Mouse (Mus musculus) gastrocnemius, postnatal 36 days (tissue): ENCODE data around the gene Lamc2. TPM values are rescaled to one million over a fixed set of nuclear protein-coding genes. Genes with fewer than 3 reads are reported as not detected.
"Not testable (repeated sequence)": the region's sequence is repeated elsewhere in the genome, so short reads cannot be mapped to it uniquely, and the experiment has no call there.

Experiments
- DNase-seq, 2 experiments: peaks; one replicate each; pipeline ENCODE4 v3.0.0; 2022
- intact Hi-C: fragments of 180-260 bp; cut with DNase I; formaldehyde crosslinking; loops from one replicate; pipeline ENCODE4 v1.15.1; 2025
- total RNA-seq, 2 experiments: library from RNA; stranded (reverse); gene quantifications; 2 replicates each; pipeline ENCODE4 v1.2.3; 2021

Lamc2 gene
- total RNA-seq, 2 experiments from 2014 or later: 3.7 to 3.9 TPM

DNA sequence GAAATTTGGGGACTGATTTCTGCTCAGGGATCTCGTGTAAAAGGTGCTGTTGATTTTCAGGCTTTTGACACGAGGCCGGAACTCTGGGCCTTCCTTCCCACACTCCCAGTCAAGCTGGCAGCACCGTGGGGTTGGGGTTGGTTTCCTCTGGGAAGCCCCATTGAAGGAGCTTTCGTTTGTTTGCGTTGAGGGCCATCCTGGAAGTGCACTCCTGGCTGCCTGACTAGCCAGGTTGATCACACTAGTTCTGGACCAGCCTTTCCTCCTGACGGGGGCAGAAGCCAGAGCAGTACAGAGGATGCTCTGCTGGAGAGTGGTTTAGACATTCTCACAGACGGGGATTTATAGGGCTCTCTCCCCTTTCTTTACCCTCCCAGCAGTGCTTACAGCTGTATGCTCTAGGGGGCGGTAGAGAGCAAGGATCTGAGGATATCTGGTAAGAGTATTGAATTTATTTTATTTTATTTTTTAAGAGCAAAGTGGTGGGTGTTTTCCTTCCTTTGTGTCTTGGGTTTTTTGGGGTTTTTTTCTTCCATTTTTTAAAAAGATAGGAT is 84.8 kb downstream of the Lamc2 start:
- intact Hi-C loops: loop anchor here (2.0 kb wide), 1 partner anchor 285 kb away; no protein-coding TSS in a partner anchor
- DNase-seq: peak in 1 of 2 experiments; percentile 52

- intact Hi-C loops: loop anchor here (2.0 kb wide), 1 partner anchor 286 kb away; no protein-coding TSS in a partner anchor
- no peak for DNase-seq
Measured at GRCm38 (mm10) chr1:153100912-153101311, 85.3 kb downstream of the Lamc2 start.

DNA sequence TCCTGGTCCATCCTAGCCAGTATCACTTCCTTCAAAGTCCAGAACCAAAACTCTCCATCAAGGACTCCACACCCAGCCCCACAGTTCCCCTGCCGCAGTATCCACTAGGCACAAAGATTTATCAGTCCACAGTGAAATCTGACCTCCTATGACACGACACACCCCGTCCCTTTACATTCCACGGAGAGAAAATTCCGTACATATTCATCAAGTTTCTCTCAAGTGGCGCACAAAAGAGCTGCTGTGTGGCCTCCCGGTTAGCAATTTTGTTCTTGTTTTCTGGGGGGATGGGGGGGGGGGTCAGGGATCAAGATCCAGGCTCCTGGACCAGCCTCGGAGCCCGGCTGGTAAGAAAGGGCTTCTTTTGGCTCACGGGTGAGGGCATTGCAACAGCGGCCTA is 87.7 kb downstream of the Lamc2 start:
- no peak for DNase-seq
- intact Hi-C loops: loop anchor here (10.0 kb wide), 1 partner anchor 314 kb away; no protein-coding TSS in a partner anchor

DNA sequence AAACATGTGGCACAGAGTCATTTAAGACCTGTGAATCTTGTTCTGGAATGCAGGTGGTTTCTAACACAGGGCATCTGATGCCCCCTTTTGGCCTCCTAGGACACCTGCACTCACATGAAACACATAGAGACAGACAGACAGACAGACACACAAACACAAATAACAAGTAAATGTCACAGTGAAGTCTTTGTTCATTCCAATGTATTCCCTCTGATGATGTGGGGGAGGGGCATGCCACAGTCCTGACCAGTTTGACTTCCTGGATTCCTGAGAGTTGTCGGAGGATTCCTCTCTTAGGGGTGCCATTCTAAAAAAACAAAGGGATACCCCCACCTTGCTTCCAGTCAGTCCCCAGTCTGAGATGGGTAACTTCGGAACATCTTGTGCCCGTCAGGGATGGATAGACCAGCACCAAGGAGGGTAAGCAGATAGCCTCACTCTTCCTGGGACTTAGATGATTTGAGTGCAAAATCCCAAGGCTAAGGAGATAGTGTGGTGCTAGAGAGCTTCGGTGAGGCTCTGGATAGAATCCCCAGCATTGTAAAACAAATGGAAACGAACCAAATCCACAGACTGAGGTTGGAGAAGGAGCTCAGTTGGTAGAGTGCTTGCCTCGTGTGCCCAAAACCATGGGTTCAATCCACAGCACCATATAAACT is 89.1 kb downstream of the Lamc2 start:
- no peak for DNase-seq
- intact Hi-C loops: loop anchor here (10.0 kb wide), 1 partner anchor 312 kb away; no protein-coding TSS in a partner anchor

- intact Hi-C loops: loop anchor here (10.0 kb wide), 1 partner anchor 311 kb away; no protein-coding TSS in a partner anchor
- DNase-seq: no peak
Measured at GRCm38 (mm10) chr1:153095826-153096727, 90.2 kb downstream of the Lamc2 start.

DNA sequence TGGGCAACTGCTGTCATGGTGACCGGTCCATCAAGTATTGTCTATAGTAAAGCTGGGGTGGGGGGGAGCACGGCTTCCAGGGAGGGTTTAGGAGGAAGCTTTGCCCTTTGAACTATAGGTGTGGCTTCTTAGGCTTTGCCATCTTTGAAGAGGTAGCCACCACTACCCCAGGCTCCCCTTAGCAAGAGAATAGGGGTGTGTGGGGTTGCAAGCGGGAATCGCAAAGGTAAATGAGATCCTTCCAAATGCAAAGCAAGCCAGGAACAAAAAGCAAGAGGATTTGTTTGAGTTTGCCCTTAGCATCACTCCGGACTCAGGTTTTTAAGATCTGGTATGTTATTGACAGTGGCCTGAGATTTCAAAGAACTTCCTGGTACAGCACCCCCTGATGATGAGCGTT is 90.9 kb downstream of the Lamc2 start:
- intact Hi-C loops: loop anchor here (10.0 kb wide), 1 partner anchor 311 kb away; no protein-coding TSS in a partner anchor
- DNase-seq: no peak

DNA sequence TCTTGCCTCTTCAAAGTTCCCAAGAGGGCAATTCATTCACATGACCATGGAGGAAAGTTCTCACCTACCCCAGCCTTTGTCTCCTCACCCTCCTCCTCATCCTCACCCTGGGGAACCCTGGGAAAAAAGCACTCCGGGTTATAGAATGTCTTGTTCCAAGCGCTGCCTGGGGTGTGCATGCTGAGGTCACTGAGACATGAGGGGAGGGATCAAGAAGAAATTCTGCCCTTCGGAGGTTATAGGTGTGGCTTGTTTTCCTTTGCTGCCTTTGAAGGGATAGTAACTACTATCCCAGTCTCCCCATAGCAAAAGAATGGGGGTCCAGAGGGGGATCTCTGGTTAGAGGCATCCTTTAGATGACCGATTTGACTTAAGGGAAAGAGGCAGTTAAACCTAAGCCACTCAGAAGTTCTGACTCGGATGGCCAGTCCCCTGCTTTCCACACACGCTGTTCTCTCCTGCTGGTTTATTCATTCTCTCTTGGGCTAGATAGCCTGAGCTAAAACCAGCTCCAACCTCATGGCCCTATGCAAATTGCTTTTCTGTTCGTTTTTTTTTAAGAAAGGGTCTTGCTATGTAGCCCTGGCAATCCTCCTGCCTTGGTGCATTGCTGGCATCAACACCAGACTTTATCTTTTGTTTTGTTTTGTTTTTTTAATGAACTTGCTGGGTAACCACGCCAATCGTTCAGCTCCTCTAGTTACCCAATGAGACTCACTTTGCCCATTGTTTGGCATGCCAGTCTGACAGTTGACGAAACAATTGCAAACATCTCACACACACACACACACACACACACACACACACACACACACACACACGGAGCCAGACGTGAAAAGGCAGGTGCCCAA is 91.8 kb downstream of the Lamc2 start:
- intact Hi-C loops: loop anchor here (10.0 kb wide), 1 partner anchor 310 kb away; no protein-coding TSS in a partner anchor

GRCm38 (mm10) chr1:153093581-153093980 is 92.7 kb downstream of the Lamc2 start:
- no peak for DNase-seq
- intact Hi-C loops: loop anchor here (10.0 kb wide), 1 partner anchor 309 kb away; no protein-coding TSS in a partner anchor

More for the DNA sequence above, 91.8 kb downstream of the Lamc2 start:
- DNase-seq: no peak

- no peak for DNase-seq
- intact Hi-C loops: loop anchor here (10.0 kb wide), 1 partner anchor 308 kb away; no protein-coding TSS in a partner anchor
Measured at GRCm38 (mm10) chr1:153093172-153093571, 93.1 kb downstream of the Lamc2 start.

DNA sequence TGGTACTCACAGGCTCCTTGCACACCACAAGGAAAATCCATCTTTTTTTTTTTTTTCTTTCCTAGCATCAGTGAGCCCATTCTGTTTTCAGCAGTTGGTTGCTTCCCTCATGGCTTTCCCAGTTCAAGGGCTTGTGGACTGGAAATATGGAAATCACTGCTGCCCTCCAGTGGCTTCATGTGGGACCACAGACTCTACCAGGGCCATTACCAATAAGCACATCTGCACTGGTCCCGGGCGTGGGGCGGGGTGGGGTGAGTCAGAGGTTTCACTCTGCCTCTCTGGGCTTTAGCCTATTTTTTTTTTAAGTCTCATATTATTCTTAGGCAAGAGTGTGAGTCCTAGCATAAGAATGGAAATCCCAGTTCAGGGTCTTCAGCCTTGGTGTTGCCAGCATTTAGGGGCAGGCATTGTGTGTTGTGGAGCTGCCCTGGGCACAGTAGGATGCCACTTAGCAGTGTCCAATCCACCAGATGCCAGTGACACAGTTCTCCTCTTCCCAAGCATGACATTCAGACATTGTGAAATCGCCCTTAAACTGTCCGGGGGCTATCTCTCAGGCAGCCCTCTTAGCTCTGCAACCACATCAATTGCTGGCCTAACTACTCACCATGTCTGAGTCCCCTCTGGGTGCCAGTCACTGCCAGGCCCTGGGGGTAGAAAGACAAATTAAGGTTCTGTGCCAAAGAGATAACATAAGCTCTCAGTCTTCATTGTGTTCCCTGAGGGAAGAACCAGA is 93.8 kb downstream of the Lamc2 start:
- intact Hi-C loops: loop anchor here (10.0 kb wide), 1 partner anchor 308 kb away; no protein-coding TSS in a partner anchor
- DNase-seq: peak; percentile 83 to 86

DNA sequence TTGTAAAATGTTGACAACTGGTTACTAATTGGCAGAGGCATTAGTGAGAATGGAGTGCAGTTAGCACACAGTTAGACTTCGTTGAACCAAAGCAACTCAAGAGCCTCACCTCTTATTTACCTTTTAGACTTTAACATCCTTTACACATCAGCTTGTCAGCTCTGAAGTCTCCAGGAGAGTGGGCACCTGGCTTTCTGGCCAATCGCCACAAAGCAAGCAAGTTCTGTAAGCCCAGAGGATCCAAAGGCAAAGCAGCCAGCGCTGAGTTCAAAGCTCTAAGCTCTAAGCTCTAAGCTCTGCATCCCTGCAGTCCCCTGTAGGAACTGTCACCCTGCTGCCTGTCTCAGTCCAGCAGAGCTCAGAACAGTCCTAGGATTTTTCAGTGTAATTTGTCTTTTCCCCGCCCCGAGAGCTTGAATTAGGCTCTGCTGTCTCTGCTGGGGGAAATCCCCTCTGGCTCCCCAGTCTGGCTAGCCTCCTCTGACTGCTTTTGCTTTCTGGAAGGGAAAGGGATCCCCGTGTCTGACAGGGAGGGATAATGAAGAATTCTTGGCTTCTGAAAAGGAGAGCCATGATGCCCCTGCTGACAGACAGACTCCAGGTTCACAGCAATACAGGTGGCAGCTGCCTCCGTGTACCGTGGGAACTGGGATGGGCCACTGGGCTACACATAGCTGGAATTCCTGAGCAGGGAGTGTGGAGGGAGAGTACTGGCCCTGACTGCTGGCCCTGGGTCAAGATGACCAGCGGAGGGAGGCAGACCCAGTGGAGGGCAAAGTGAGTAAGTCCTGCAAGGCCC is 94.6 kb downstream of the Lamc2 start:
- intact Hi-C loops: loop anchor here (10.0 kb wide), 1 partner anchor 307 kb away; no protein-coding TSS in a partner anchor
- DNase-seq: peak; percentile 35 to 54

DNA sequence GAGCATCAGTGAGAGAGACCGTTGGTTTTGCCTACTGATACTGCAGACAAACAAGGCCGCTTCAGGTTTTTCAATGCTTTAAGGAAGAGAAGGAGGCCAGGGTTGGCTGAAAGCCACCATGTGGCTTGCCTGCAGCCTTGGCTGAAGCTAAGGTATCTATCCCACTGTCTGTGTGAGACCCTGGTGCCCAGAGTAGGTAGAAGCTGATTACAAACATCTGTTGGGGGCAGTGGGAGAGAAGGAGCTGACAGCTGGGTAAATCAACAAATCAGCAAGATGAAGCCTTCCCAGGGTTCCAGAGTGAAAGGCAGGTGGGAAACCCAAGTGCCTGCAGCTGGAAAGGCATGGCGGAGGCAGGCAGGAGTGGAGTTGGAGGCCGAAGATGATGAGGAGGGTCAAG is 95.4 kb downstream of the Lamc2 start:
- intact Hi-C loops: loop anchor here (10.0 kb wide), 1 partner anchor 306 kb away; no protein-coding TSS in a partner anchor
- DNase-seq: no peak

DNA sequence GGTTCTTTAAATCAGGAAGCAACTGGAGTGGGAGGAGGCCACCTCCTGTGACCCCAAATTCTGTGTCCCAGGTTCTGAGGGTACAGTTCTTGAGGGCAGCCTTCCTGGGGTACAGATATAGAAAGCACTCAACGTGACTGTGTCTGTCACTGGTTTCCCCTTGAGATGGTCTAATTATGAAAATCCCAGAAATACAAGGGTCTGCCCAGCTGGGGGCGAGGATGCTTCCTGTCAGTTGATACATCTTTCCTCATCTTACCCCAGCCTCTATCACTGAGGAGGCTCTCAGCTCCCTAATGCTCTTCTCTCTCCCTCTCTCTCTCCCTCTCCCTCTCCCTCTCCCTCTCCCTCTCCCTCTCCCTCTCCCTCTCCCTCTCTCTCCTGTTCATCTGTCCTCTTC is 96.2 kb downstream of the Lamc2 start:
- intact Hi-C loops: loop anchor here (10.0 kb wide), 1 partner anchor 305 kb away; no protein-coding TSS in a partner anchor
- no peak for DNase-seq

DNA sequence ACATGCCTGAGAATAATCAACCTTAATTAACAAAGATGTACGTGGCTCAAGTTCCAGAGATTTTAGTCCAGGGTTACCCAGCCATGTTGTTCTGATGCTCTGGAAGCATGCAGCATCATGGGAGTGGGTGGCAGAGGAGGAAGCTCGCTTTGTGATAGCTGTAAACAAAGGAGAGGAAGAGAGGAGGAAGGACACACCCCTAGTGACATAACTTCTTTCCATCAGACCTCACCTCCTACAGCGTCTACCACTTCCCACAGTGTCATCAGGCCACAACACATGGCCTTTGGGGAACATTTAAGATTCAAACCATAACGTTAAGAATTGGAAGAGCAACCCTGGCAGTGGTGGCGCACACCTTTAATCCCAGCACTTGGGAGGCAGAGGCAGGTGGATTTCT is 98.5 kb downstream of the Lamc2 start:
- no peak for DNase-seq
- intact Hi-C loops: no loop called here

GRCm38 (mm10) chr1:153085198-153085597 is 101.0 kb downstream of the Lamc2 start:
- no peak for DNase-seq
- intact Hi-C loops: no loop called here

DNA sequence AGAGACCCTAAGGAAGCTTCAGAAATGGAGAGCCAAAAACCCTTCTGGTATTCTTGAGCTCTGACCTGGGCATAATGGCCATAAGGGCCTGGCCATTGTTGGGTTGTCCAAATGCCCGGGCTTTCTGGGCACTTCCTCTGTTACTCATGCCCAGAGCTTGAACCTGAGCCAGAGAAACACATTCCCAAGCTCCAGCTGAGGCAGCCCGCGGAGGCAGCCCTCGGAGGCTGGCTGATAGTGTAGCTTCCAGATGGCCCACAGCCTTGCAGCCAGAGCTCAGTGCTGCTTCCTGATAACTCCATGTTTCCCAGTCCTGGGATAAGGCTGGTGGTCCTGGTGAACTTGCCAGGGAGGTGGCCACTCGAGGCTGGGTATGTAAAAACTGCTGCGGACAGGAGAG is 102.1 kb downstream of the Lamc2 start:
- no peak for DNase-seq
- intact Hi-C loops: no loop called here

- DNase-seq, intact Hi-C loops: not testable (repeated sequence)
Measured at GRCm38 (mm10) chr1:153083233-153083632, 103.0 kb downstream of the Lamc2 start.

DNA sequence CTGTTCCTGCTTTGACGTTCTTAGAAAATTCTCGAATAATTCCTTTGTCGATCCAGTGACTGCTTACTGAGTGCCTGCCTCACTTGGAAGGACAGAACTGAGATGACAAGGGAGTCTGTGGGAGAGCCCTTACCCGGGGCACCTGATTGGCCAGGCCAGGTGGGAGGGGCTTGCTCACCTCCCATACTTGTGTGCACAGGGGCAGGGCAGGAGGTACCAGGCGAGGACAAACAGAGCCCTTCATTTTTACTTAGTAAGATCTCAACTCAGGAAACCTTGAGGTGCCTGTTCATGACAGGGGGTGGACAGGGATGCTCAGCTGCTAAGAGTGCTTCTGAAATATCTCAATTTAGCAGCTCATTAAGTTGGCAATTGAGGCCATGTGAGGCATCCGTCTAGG is 110.3 kb downstream of the Lamc2 start:
- intact Hi-C loops: no loop called here
- DNase-seq: no peak
